Mouse (Mus musculus) hindbrain, embryonic 16.5 days (tissue): ENCODE measurements around the gene Mycbpap. TPM values are rescaled to one million over a fixed set of nuclear protein-coding genes. Genes with fewer than 3 reads are reported as not detected.
A peak's percentile ranks its signal among the peaks of the same experiment; 100 is the strongest.

Source experiments
- ATAC-seq: fragments of 200-750 bp; cut with Nextera tagmentation; 2 replicates; pipeline ENCODE4 v1.8.0; 2017; ENCODE audit warnings: moderate TSS enrichment, moderate library complexity
- H3K27ac ChIP-seq: fragments of 300-500 bp; sonication (generic); 2 replicates; pipeline ENCODE4 v1.5.1; 2014; ENCODE audit warnings: low read depth, mild to moderate bottlenecking, control low read depth, low read length, moderate library complexity
- H3K27me3 ChIP-seq: fragments of 300-500 bp; sonication (generic); replicated peaks from 2 replicates; pipeline ENCODE4 v1.6.1; 2014; ENCODE audit warnings: low read length; ENCODE audit not compliant: control insufficient read depth, insufficient read depth
- H3K36me3 ChIP-seq: fragments of 300-500 bp; sonication (generic); 2 replicates; pipeline ENCODE4 v1.6.1; 2014; ENCODE audit warnings: mild to moderate bottlenecking, low read length, moderate library complexity, mixed read lengths; ENCODE audit not compliant: control insufficient read depth, insufficient read depth
- H3K4me1 ChIP-seq: fragments of 300-500 bp; sonication (generic); 2 replicates; pipeline ENCODE4 v1.6.1; 2014; ENCODE audit warnings: low read depth, low read length; ENCODE audit not compliant: control insufficient read depth, insufficient read depth
- H3K4me2 ChIP-seq: fragments of 300-500 bp; sonication (generic); 2 replicates; pipeline ENCODE4 v1.6.1; 2014; ENCODE audit warnings: mild to moderate bottlenecking, low read length, control low read depth, moderate library complexity
- H3K4me3 ChIP-seq: fragments of 300-500 bp; sonication (generic); 2 replicates; pipeline ENCODE4 v1.5.1; 2014; ENCODE audit warnings: mild to moderate bottlenecking, low read length, control low read depth, moderate library complexity
- H3K9ac ChIP-seq: fragments of 300-500 bp; sonication (generic); 2 replicates; pipeline ENCODE4 v1.6.1; 2014; ENCODE audit warnings: low read depth, mild to moderate bottlenecking, control low read depth, low read length, moderate library complexity
- H3K9me3 ChIP-seq: fragments of 300-500 bp; sonication (generic); 2 replicates; pipeline ENCODE4 v1.6.1; 2014; ENCODE audit warnings: mild to moderate bottlenecking, low read length, moderate library complexity; ENCODE audit not compliant: control insufficient read depth
- WGBS: fragments of 180-500 bp; shearing (Covaris S2); extraction: QIAGEN DNeasy Blood & Tissue Kit; methylation state at CpG from one replicate; pipeline ENCODE4 v1.1.7; 2014; 5-methylcytosine and 5-hydroxymethylcytosine counted together
- polyA plus RNA-seq: library from polyadenylated mRNA; unstranded; fragments of >200 nt; fragmentation: Nextera tagmentation; extraction: Ambion mirVana; gene quantifications from 2 replicates; pipeline ENCODE4 v1.2.1, GENCODE M21; 2015

Gene Mycbpap
- polyA plus RNA-seq, 1 experiment from 2014 or later: 3.7 TPM

GRCm38 (mm10) chr11:94550442-94550744 lies 28.9 kb upstream of the Mycbpap start:
- WGBS: 95% methylated on average over 5 of the region's 5 CpGs
- ATAC-seq: no peak

GRCm38 (mm10) chr11:94549691-94550441 lies 28.3 kb upstream of the Mycbpap start:
- Histone ChIP-seq H3K4me3 (no peak overlapping the region), H3K4me2 (no peak overlapping the region; the same call in 1 of the 2 replicates), H3K27me3 (no peaks in the 10 kb centered on the region), H3K36me3 (no peaks in the 10 kb centered on the region), H3K4me1 (peaks cover 9% of the 10 kb centered on the region), H3K9me3 (no peaks in the 10 kb centered on the region), H3K9ac (peak overlapping the region; percentile 85; the same call in 1 of the 2 replicates), H3K27ac (peak overlapping the region; percentile 90)
- no peak for ATAC-seq
- WGBS: 74% methylated on average over 10 of the region's 10 CpGs

More at GRCm38 (mm10) chr11:94550442-94550744, 28.9 kb upstream of the Mycbpap start:
- H3K27me3 ChIP-seq: no peaks in the 10 kb centered on the region
- H3K4me2 ChIP-seq: no peak overlapping the region
- H3K4me1 ChIP-seq: peaks cover 9% of the 10 kb centered on the region
- H3K9ac ChIP-seq: no peak overlapping the region
- H3K9me3 ChIP-seq: no peaks in the 10 kb centered on the region
- H3K27ac ChIP-seq: no peak overlapping the region
- no peaks in the 10 kb centered on the region for H3K36me3 ChIP-seq
- H3K4me3 ChIP-seq: no peak overlapping the region

GRCm38 (mm10) chr11:94548888-94549690 lies 27.5 kb upstream of the Mycbpap start, which contains the start of gene Rsad1:
TSS of gene Rsad1 (minus strand) at chr11:94549255.
- peaks cover 9% of the 10 kb centered on the region for H3K4me1 ChIP-seq
- peak within 1 kb of the TSS; percentile 85 for H3K9ac ChIP-seq
- peak within 1 kb of the TSS; percentile 90 for H3K27ac ChIP-seq
- H3K36me3 ChIP-seq: no peaks in the 10 kb centered on the region
- WGBS: 4% methylated on average over 49 of the region's 49 CpGs
- H3K4me3 ChIP-seq: peak within 1 kb of the TSS; percentile 81
- peak; percentile 94 for ATAC-seq
- no peaks in the 10 kb centered on the region for H3K9me3 ChIP-seq
- H3K27me3 ChIP-seq: no peaks in the 10 kb centered on the region
- peak within 1 kb of the TSS; percentile 63 for H3K4me2 ChIP-seq

GRCm38 (mm10) chr11:94548041-94548784 lies 26.7 kb upstream of the Mycbpap start:
- peak overlapping the region; percentile 85 for H3K9ac ChIP-seq
- peak overlapping the region; percentile 90 for H3K27ac ChIP-seq
- H3K4me2 ChIP-seq: peak overlapping the region; percentile 63
- peaks cover 9% of the 10 kb centered on the region for H3K4me1 ChIP-seq
- 11% methylated on average over 24 of the region's 24 CpGs for WGBS
- no peaks in the 10 kb centered on the region for H3K27me3 ChIP-seq
- H3K36me3 ChIP-seq: no peaks in the 10 kb centered on the region
- H3K4me3 ChIP-seq: peak overlapping the region; percentile 81
- no peaks in the 10 kb centered on the region for H3K9me3 ChIP-seq
- peak; percentile 57 for ATAC-seq

GRCm38 (mm10) chr11:94547271-94547670 lies 25.7 kb upstream of the Mycbpap start:
- no peaks in the 10 kb centered on the region for H3K36me3 ChIP-seq
- no peak overlapping the region for H3K9ac ChIP-seq
- H3K4me2 ChIP-seq: no peak overlapping the region
- H3K27ac ChIP-seq: no peak overlapping the region
- H3K4me1 ChIP-seq: peaks cover 9% of the 10 kb centered on the region
- H3K27me3 ChIP-seq: no peaks in the 10 kb centered on the region
- WGBS: 89% methylated on average over 6 of the region's 6 CpGs
- no peak overlapping the region for H3K4me3 ChIP-seq
- H3K9me3 ChIP-seq: no peaks in the 10 kb centered on the region
- ATAC-seq: no peak

- no peaks in the 10 kb centered on the region for H3K27me3 ChIP-seq
- no peaks in the 10 kb centered on the region for H3K36me3 ChIP-seq
- H3K4me2 ChIP-seq: no peak overlapping the region
- no peaks in the 10 kb centered on the region for H3K9me3 ChIP-seq
- no peak overlapping the region for H3K9ac ChIP-seq
- peaks cover 9% of the 10 kb centered on the region for H3K4me1 ChIP-seq
- WGBS: 95% methylated on average over 5 of the region's 5 CpGs
- no peak overlapping the region for H3K4me3 ChIP-seq
- H3K27ac ChIP-seq: no peak overlapping the region
- ATAC-seq: no peak
Observed at GRCm38 (mm10) chr11:94546381-94546780, 24.8 kb upstream of the Mycbpap start.

- Histone ChIP-seq H3K36me3 (no peaks in the 10 kb centered on the region), H3K9ac (no peak overlapping the region; the same call in 1 of the 2 replicates), H3K27me3 (no peaks in the 10 kb centered on the region), H3K4me3 (no peak overlapping the region), H3K4me1 (peaks cover 7% of the 10 kb centered on the region), H3K27ac (no peak overlapping the region), H3K4me2 (peak overlapping the region; percentile 39), H3K9me3 (no peaks in the 10 kb centered on the region)
- no peak for ATAC-seq
- 50% methylated on average over 18 of the region's 18 CpGs for WGBS
Observed at GRCm38 (mm10) chr11:94544422-94544821, 22.9 kb upstream of the Mycbpap start.

GRCm38 (mm10) chr11:94543932-94544331 lies 22.4 kb upstream of the Mycbpap start:
- Histone ChIP-seq H3K9ac (no peak overlapping the region), H3K4me1 (peaks cover 5% of the 10 kb centered on the region), H3K4me2 (peak overlapping the region; percentile 39; the same call in 1 of the 2 replicates), H3K9me3 (no peaks in the 10 kb centered on the region), H3K27me3 (no peaks in the 10 kb centered on the region), H3K4me3 (no peak overlapping the region), H3K36me3 (no peaks in the 10 kb centered on the region), H3K27ac (no peak overlapping the region)
- WGBS: 39% methylated on average over 9 of the region's 9 CpGs
- ATAC-seq: no peak

- H3K36me3 ChIP-seq: no peaks in the 10 kb centered on the region
- no peaks in the 10 kb centered on the region for H3K27me3 ChIP-seq
- H3K4me3 ChIP-seq: no peak overlapping the region
- 86% methylated on average over 12 of the region's 12 CpGs for WGBS
- no peaks in the 10 kb centered on the region for H3K9me3 ChIP-seq
- no peak overlapping the region for H3K27ac ChIP-seq
- no peak overlapping the region for H3K4me2 ChIP-seq
- H3K9ac ChIP-seq: no peak overlapping the region
- no peak for ATAC-seq
- peaks cover 5% of the 10 kb centered on the region for H3K4me1 ChIP-seq
Observed at GRCm38 (mm10) chr11:94543344-94543743, 21.8 kb upstream of the Mycbpap start.
